Mouse (Mus musculus): ENCODE results near the gene Hoxc10.

Hoxc10 gene

DNA sequence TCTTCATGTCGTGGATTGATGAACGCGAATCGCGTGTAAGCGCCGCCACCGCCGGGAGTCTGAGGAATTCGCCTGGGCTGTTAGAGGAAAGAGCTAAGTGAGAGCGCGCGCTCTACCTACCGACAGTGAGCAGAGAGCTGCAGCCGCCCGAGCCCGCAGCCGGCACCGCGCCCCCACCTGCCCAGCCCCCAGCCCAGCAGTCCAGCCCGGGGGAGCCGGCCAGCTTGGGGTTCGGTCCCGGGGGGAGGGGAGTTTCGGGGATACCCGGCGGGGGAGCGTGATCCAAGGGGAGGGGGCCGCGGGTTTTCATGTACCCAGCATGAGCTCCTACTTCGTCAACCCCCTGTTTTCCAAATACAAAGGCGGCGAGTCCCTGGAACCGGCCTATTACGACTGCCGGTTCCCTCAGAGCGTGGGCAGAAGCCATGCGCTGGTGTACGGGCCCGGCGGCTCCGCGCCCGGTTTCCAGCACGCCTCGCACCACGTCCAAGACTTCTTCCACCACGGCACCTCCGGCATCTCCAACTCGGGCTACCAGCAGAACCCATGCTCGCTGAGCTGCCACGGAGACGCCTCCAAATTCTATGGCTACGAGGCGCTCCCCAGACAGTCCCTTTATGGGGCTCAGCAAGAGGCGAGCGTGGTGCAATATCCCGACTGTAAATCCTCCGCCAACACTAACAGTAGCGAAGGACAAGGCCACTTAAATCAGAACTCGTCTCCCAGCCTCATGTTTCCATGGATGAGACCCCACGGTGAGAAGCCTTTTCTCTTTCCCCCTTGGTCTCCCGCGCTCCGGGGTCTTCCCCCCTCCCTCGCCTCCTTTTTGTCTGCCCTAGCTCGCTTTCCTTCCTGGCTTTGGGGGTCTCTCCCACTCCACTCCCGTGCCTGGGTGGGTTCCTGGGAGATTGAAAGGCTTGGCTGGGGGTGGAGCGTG, 24.1 kb downstream of the Hoxc10 start, which contains the start of gene Hoxc8:
TSS of gene Hoxc8 (plus strand) at position 147 of the 937 bp plus-strand sequence.
- no peak for DNase-seq

DNA sequence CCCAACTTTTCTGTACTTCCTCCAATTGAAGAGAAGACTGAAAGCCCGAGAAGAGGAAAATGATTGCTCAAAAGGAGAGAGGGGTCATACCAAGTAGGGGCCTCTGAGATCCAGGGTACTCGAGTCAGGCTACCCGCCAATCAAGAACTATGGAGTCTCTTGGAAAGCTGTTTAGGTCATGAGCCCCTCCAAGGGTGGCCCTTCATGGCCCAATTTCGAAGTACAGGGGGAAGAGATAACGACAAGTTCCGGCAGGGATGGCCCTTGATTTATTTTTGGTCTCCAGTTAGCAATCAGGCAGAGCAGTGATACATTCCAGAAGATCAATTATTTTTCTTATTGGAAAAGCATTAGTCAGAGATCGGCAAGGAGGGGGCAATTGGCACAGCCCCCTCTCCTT, 25.2 kb downstream of the Hoxc10 start:
- DNase-seq, result no peak

DNA sequence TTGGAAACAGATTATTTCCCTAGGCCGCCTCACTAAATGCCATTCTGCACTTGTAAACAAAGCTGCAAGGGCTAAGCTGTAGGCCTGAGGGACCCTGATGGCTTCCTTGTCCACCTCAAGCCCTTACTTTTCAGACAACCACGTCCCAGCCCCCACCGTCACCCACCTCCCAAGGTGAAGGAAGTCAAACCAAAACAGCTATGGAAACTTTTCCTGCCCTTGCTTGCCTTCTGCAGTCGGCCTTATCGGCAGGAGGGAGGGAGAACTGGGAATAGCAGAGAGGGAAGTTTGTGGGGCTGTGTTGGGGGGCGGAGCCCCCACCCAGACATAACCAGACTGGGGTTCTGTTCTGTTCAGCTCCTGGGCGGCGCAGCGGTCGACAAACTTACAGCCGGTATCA, 25.6 kb downstream of the Hoxc10 start:
- no peak for DNase-seq

DNA sequence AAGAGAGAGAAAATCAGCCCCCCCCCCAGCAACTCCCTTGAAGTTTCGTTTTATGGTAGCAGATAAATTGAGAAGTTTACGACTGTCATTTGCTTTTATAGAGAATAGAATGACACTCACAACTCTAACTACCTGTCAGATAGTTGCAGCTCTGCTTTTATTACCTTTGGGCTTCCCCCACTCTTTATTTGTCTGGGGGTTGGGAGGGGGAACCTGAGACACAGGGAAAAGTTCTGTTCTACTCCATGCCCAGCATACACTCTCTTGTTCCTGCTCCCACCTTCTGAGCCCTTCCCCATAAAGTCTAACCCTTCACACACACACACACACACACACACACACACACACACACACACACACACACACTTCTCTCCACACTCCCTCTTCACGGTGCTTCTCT, 26.3 kb downstream of the Hoxc10 start:
- DNase-seq, result no peak

DNA sequence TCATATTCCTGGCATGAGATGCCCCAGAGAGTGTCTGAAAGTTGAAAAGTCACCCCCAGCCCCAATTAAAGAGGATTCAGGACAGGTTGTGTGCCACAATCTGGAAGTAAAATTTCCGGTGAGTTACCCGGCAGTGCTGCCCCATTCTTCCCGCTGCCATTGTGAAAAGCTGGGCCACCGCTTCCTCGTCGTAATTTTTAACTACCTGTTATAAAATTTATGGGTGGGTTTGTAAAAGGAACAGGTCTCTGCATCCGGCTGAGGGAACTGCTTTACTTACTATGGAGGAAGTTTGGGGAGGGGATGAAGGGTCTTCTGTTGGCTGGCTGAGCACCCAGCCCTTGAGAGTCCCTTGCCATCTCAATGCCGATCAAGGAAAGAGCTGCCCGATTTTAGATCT, 30.0 kb downstream of the Hoxc10 start:
- no peak for DNase-seq

DNA sequence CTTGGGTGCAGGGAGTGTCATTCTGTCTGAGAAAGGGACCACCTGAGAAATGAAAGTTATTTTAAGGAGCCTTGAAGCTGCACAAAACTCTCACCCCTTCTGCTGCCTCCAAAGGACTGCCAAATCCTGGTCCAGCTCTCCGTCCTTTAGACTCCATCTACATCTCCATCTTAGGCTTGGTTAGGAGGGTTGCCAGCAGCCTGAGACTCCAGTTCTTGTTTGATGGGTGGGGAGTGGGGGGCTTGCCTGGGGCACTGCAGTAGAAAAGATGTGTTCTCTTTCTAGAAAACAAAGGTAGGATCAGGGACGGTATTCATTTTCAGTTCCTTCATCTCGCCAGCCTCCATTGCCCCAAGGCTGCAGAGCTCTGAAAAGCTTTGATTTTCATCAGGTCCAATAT, 30.8 kb downstream of the Hoxc10 start:
- no peak for DNase-seq

DNA sequence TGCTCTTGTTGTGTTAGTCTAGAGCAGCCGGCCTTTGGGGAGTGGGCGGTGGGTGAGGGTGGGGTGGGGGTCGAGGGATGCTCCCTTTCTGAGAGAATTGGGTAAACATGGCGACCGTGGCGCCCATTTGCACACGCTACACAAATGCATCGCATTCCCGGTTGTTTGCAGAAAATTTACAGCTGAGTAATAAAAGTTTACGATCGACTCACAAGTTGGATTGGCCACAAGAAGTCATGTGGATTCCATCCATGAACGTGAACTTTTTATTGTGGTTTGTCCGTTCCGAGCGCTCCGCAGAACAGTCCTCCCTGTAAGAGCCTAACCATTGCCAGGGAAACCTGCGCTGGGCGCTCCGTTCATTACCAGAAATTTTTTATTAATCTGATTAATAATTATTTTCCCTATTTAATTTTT, 31.4 kb downstream of the Hoxc10 start, which contains the start of gene Hoxc6:
TSS of gene Hoxc6 (plus strand) at position 319 of the 417 bp plus-strand sequence.
- no peak for DNase-seq

DNA sequence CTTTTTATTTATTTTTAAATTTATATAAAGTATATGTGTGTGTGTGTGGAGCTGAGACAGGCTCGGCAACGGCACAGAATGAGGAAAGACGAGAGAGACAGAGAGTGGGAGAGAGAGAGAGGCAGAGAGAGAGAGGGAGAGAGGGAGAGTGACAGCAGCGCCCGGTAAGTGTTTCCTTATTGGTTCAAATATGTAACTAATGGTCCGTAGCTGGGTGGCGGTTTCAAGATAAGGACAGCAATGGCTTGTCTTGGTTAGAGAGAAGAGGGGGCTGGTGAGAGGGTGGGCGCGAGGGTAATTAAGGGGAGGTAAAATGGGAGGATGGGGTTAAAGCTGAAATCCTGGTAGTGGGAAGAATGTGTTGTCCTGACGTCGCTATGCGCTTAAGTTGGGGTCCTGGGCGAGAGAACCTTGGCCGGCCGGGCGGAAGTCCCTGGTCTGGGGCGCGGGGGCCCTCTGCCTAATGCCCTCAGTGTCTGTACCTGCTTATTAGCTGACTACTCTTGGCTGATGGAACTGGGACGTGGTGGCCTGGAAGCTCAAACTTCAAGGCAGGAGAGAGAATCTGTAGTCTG, 32.1 kb downstream of the Hoxc10 start:
- DNase-seq, result no peak

DNA sequence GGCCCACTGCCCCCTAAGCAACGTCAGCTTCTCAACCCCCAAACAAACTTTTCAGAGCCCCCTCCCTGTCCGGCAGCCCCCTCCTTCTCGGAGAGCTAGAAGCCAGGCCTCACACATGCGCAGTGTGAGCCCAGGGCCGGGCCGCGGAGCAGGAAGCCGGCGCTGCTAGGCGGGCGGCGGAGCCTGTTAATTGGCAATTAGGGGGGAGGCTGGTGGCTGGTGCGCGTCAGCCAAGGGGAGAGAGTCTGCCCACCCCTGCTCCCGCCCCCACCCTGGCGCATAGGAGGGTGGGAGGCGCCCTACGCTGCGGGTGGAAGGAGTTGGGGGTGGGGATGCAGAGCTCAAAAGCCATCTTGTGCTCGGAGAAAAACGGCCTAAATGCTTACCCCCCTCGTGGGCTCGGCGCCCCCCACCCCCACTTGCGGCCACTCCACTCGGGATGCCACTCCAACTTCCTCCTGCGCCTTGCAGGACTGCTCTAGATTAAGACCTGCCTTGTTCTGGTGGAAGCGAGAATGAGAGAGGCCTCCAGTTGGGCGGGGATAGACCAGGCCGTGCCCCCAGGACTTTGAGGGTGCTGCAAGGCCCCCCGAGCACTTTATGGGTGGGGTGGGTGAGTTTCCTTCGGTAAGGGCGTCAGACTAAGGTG, 32.7 kb downstream of the Hoxc10 start:
- DNase-seq, result peak; percentile 13

DNA sequence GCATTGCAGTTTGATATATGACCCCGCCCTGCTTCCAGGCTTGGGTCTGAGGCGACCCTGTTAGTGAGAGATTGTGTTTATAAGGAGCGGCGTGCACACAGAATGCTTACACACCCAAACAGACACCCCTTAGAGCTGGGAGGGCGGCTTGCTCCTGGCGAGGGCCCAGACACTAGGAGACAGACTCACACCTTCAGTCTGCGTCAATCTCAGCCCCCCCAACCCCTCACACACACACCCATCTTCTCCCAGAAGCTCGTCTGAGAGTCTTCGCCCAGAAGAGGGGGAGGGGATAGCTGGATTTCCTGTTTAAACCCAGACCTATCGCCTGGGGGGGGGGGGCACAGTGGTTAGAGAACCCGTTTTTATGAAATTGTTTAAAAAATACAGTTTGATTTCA, 33.4 kb downstream of the Hoxc10 start:
- DNase-seq, result no peak

DNA sequence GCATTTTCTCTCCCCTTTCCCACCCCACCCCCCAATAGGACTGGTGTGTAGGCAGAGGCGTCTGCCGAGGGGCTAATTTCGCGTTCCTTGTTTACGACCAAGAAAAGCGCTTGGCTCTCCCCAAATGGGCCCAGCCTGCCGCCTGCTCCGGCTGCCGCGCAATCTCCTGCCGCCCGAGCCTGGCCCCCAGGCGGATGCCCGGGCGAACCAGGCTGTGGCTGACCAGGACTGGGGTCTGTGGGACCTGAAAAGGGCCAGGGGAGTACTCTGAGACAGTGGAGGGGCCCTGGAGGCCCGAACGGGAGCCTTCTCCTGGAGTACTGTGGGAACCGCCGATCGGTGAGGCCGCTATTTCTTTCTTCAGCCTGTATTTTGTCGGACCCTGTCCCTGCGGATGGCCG, 33.9 kb downstream of the Hoxc10 start:
- DNase-seq, result no peak

DNA sequence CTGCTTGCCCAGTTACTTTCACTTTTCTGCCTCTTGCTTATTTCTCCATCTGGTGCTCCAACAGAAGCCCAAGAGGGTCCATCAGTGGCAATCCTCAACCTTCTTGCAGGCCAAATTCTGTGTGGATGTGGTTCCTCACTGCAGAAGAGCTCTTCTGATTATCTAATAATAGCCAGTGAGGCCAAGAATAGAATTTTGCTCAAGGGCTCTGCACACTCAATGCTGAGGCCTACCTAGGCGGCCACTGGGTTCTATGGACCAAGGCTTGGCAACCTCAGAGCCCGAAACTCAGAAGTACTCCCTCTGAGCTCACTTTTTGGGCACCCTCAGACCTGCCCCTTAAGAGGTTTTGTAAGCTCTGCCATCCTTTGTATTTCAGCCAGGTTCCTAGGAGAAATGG, 34.8 kb downstream of the Hoxc10 start:
- no peak for DNase-seq

DNA sequence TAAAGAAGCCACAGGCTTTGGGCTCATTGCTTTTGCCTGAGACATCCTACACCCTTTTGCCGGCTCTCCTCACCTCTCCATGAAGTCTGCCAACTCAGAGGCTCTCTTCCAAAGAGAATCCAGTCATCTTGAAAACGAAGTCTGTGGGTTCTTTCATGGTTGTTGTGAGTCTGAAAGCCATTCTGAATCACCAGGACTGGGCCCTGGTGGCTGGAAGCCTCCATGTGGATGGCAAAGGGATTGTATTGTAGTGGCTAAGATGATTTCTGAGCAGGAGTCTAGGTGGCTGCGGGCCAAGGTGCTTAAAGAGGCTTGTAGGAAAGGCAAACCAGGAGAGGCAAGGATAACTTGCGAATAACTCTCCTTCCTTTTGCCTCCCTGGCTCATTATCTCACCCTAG, 35.6 kb downstream of the Hoxc10 start:
- DNase-seq, result no peak

DNA sequence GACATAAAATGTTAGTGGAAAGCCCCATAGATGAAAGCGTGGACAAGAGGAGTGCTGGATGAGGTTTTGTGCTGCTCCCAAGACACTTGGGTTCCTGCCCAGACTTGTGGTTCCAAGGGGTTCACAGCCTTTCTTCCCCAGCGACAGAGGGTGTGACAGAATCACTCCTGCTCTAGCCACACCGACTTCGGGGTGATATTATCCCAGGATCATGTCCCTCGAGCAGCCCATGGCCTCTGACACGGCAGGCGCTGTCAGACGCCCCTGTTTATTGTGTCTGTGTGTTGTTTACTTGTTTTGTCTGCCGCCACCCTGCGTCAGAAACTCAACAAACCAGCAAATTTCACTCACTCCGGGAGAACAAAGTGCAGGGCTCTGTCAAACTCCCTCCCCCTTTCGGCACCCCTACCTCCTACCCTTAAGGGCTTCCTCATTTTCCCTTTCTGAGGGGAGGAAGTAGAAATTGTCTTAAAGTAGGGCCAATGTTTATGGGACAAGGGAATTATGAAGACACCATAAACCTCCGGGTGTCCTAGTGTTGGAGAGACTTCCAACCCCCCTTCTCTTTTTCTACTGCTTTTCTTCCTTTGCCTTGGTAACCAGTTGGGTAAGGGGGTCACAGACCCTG, 36.3 kb downstream of the Hoxc10 start:
- DNase-seq, result no peak

DNA sequence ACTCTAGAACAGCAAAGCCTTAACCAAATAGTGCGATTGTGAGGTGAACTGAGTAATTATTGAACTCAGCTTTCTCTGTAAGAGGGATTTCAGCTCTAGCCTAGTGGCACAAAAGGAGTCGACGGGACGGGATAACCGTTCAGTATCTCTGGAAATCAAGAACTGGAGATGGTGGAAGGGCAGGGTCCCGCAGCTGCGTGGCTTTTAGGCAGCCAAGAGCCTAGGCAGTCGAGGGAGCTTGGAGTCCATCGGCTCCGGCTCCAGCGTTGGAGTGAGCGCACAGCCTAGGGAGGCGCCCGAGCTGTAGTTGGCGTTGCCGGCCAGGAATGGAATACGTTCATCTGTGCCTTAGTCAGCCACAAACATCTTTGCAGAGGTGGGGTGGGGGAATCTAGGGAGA, 38.7 kb downstream of the Hoxc10 start:
- no peak for DNase-seq

DNA sequence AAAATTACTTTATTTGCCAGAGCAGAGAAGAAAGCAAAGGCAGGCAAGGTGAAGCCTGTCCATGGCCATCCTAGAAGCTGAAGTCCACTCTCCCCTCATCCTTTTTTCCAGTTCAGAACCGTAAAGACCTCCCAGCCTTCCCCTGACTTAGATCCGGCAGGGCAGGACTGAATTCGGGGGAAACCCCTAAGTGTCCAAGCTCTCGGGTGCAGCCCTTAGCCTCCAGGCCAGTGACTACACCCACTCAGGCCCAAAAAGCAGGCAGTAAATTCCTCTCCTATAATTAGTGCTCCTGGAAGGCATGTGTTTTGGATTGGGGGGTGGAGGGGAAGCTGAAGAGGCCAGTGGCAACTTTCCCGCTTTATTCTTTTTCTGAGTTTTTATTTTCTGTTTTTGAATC, 39.2 kb downstream of the Hoxc10 start:
- DNase-seq, result no peak

DNA sequence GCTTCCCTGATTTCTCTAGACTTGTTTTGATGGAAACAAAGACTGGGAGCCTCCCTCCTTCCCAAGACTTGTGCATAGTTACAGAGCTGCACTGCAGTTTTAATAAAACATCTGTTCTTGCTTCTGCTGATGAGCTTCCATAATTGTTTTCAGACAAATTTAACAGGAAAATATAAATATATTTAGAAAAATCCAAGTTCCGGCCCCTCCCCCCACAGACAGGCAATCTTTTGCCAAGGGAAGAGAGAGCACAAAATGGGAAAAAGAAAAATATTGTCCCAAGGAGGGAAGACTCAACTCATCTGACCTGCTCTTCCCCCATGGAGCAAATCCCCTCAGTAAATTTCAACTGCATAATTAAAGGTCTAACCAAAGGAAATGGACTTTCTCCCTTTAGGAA, 39.7 kb downstream of the Hoxc10 start:
- DNase-seq, result no peak

DNA sequence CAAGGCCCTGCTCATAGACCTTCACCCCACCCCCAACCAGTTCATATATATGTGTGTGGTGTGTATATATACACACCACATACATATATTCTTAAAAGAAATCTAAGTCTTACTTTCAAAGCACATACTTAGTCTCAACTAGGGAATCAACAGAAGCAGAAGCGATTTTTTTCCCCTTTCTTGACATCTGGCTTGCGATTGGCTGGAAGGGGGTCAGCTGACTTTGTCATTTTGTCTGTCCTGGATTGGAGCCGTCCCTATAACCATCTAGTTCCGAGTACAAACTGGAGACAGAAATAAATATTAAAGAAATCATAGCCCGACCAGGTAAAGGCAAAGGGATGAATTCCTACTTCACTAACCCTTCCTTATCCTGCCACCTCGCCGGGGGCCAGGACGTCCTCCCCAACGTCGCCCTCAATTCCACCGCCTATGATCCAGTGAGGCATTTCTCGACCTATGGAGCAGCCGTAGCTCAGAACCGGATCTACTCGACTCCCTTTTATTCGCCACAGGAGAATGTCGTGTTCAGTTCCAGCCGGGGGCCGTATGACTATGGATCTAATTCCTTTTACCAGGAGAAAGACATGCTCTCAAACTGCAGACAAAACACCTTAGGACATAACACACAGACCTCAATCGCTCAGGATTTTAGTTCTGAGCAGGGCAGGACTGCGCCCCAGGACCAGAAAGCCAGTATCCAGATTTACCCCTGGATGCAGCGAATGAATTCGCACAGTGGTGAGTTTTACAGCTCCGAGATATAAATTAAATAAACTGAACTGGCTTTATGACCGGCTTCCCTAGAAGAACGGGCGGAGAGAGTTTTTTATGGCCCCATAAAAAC, 42.9 kb downstream of the Hoxc10 start:
- DNase-seq, result no peak

DNA sequence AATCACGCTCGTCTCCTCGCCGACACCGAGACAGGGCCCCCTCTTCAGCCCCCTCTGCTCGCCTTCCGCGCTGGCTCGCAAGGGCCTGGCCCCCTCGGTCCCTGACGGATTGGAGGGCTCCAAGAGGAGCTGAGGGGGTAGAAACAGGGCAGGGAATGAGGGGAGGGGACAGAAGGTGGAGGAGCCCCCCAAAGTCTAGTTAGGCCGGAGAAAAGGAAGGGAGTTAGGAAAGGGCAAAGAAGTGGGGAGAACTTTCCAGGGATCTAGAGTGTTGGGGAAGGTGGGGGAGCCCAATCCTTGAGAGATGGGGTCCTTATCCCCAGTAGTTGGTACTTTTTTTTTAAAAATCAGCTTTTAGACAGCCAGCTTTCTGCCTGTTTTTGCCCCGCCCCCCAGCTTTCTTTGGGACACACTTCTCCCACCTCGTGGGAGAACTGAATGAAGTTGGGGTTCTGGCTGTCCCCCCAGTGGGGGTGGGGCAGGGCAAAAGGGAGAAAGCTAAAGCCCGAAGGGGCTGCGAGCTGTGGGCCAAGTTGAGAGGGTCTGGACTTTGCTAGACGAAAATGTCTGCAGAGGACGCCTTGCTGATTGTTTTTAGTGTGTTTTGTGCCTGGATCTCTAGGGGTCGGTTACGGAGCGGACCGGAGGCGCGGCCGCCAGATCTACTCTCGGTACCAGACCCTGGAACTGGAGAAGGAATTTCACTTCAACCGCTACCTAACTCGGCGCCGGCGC, 43.7 kb downstream of the Hoxc10 start:
- no peak for DNase-seq

DNA sequence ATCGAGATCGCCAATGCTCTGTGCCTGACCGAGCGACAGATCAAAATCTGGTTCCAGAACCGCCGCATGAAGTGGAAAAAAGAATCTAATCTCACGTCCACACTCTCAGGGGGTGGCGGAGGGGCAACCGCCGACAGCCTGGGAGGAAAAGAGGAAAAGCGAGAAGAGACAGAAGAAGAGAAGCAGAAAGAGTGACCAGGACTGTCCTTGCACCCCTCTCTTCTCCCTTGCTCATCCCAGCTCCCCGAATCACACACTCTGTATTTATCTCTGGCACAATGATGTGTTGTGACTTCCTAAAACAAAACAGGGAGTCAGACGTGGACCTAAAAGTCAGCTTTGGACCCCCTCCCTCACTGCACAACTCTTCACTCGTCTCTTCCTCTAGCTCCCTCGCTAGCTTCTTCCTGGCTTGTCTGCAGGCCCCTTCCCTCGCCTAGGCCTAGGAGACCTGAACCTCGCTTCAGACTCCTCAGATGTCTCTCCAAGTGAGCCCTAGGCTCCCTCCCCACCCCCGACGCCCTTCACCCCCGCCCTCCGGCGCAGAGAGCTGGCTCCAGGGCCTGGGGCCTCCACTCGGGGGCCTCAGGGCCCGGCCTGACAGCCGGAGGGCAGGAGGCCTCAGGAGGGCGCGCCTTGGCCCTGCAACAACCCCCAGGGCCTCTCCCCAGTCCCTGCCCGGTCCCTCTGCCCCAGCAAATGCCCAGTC, 44.4 kb downstream of the Hoxc10 start:
- no peak for DNase-seq

DNA sequence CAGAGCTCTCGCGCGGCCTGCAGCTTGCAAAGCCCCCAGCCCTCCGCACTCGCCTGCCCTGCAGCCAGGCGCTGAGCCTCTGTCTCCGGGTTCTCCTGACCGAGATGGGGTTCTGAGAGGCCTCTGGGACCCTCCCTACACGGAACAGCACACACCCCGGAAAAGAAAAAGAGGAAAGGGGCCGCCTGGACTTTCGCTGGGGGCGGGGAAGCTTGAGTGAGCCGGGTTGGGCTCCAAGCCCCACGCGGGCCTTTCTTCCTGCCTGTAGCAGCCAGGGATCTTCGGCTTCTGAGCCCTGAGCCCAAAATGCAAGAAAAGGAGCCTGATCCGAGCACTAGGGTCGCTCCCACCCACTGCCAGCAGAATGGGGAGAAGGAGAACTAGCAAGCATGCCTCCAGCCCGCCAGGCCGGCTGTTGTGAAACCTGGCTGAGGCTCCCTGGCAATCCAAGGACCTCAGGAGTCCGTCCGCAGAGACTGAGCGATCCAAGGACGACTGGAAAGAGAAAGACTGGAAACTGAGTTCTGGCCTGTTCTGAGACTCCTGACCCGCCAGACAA, 45.4 kb downstream of the Hoxc10 start:
- no peak for DNase-seq
